Mouse (Mus musculus) c-Kit-negative CD71-positive TER-119-positive erythroid progenitor cells, embryonic 14.5 days (primary cell): ENCODE results near the gene Olfr503.
"Not testable (repeated sequence)": the region's sequence is repeated elsewhere in the genome, so short reads cannot be mapped to it uniquely, and the experiment has no call there.

ENCODE experiments used
- DNase-seq: peaks from one replicate; pipeline ENCODE4 v3.0.0-alpha.2; 2013; ENCODE audit warnings: low read depth, low spot score

Olfr503 gene

GRCm38 (mm10) chr7:108544227-108544626, at the start of gene Olfr503:
TSS of gene Olfr503 (plus strand) at chr7:108544527.
- not testable (repeated sequence) for DNase-seq

DNA sequence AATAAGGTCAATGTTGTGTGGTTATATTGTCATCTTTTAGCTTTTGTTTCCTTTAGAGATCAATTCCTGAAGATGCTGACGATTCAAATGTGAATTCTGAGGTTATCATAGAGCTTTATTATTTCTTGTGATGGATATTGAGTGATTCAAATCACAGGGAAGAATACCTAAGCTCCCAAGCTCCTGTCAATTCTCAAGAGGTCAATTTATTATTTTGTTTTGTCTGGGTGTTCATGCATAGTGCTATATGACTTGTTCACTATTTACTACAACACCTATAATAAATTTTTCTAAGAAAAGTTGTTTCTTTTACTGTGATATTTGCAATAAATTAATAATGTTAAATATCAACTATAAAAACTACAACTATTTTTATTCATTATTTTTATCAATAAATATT, 19.4 kb upstream of the Olfr503 start, which contains the start of gene Olfr502:
Gene Olfr502, minus strand, starts transcription at position 101 of the 400 bp plus-strand sequence.
- DNase-seq: no peak

GRCm38 (mm10) chr7:108542416-108542815, 1.9 kb upstream of the Olfr503 start:
- no peak for DNase-seq

- no peak for DNase-seq
Measured at GRCm38 (mm10) chr7:108565693-108566092, 21.4 kb downstream of the Olfr503 start, which contains the start of gene Olfr504. TSS of gene Olfr504 (minus strand) at chr7:108565793.

GRCm38 (mm10) chr7:108589797-108590196, 45.5 kb downstream of the Olfr503 start:
- DNase-seq: no peak
